Mouse (Mus musculus) kidney, adult 2 months (tissue): ENCODE data around the gene Pdhb.

Experiments
- CTCF ChIP-seq: fragments of 200-500 bp; conservative IDR thresholded peaks from 2 replicates; pipeline ENCODE4 v1.5.1; 2011; ENCODE audit warnings: low read depth, mild to moderate bottlenecking, control low read depth, low read length, moderate library complexity, mixed read lengths; ENCODE audit not compliant: insufficient read depth, insufficient read length
- POLR2A ChIP-seq: fragments of 200-500 bp; IDR thresholded peaks from one replicate; pipeline ENCODE4 v1.6.1; 2011; ENCODE audit warnings: low read depth, low read length, control low read depth

DNA sequence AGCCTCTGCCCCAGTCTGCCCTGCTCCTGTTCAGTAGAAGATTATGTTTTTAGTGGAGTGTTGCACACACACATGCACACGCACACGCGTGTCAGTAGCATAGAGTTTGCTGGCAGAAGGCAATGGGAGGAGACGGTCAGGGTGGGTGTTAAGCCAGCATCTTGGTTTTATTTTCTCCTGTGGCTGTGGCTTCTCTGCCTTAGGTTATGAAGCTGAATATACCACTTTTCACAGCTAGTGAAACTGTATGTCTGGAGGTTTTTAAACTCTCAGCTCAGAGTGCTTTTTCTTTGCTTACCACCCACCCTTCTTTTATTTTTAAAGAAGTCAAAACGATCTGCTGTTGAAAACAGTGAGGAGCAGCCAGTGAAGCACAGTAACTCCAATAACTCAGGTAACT lies 21.1 kb downstream of the Pdhb start:
- no peak for TF ChIP-seq CTCF
- no peak for TF ChIP-seq POLR2A
